Mouse (Mus musculus): ENCODE measurements around the gene Tmcc2. TPM values are rescaled to one million over a fixed set of nuclear protein-coding genes. Genes with fewer than 3 reads are reported as not detected.

Gene Tmcc2
- polyA plus RNA-seq, 1 experiment: 35.2 TPM

GRCm38 (mm10) chr1:132319242-132319641 lies 71.8 kb downstream of the Tmcc2 start:
- no peak overlapping the region for H3K4me3 ChIP-seq

GRCm38 (mm10) chr1:132317894-132318863 lies 72.9 kb downstream of the Tmcc2 start:
- no peak for TF ChIP-seq TCF12 (IDR thresholded peaks at IDR 0.05; ENCODE audit: insufficient read depth, poor library complexity, severe bottlenecking)
- TF ChIP-seq USF1 (IDR thresholded peaks at IDR 0.05; ENCODE audit: low read depth): no peak
- TF ChIP-seq MYOG (IDR thresholded peaks at IDR 0.05; ENCODE audit: control insufficient read depth in 1 of 3, insufficient read depth in 1 of 3, insufficient read length in 2 of 3, low read depth in 2 of 3): no peak
- TF ChIP-seq REST (IDR thresholded peaks at IDR 0.05; ENCODE audit: insufficient read depth, insufficient read length): no peak
- TF ChIP-seq MAX (IDR thresholded peaks at IDR 0.05; ENCODE audit: low read depth): no peak
- TF ChIP-seq POLR2A (IDR thresholded peaks at IDR 0.05; ENCODE audit: insufficient read length, low read depth): no peak
- TF ChIP-seq TCF3 (IDR thresholded peaks at IDR 0.05; ENCODE audit: insufficient read length, low read depth): no peak
- TF ChIP-seq E2F4 (IDR thresholded peaks at IDR 0.05; ENCODE audit: insufficient read depth): no peak
- no peak for TF ChIP-seq MYOD1 (IDR thresholded peaks at IDR 0.05; ENCODE audit: control insufficient read depth in 1 of 3, insufficient read length in 2 of 3, low read depth in 2 of 3)
- no peak for TF ChIP-seq POLR2AphosphoS2 (IDR thresholded peaks at IDR 0.05; ENCODE audit: insufficient read length, low read depth)
- TF ChIP-seq SRF (IDR thresholded peaks at IDR 0.05; ENCODE audit: control insufficient read depth, insufficient read length, low read depth): no peak
- no peak for TF ChIP-seq CEBPB (IDR thresholded peaks at IDR 0.05; ENCODE audit: insufficient read depth, poor library complexity, severe bottlenecking)
- H3ac ChIP-seq (ENCODE audit: control insufficient read depth, insufficient read length): no peak overlapping the region
- peak overlapping the region; percentile 94 for H3K4me2 ChIP-seq (ENCODE audit: low read depth)
- peaks cover 41% of the 10 kb centered on the region for H3K79me2 ChIP-seq (ENCODE audit: control insufficient read depth, insufficient read depth)
- H3K36me3 ChIP-seq (ENCODE audit: control insufficient read depth, insufficient read depth): no peaks in the 10 kb centered on the region
- no peaks in the 10 kb centered on the region for H3K27me3 ChIP-seq (ENCODE audit: control insufficient read depth, insufficient read depth, insufficient read length)
- peak overlapping the region; percentile 56 for H3K4me3 ChIP-seq

More at GRCm38 (mm10) chr1:132319242-132319641, 71.8 kb downstream of the Tmcc2 start:
- Histone ChIP-seq H3K27me3 (ENCODE audit: control insufficient read depth, insufficient read depth, insufficient read length) (no peaks in the 10 kb centered on the region), H3ac (ENCODE audit: control insufficient read depth, insufficient read length) (no peak overlapping the region), H3K4me2 (ENCODE audit: low read depth) (peak overlapping the region; percentile 94), H3K79me2 (ENCODE audit: control insufficient read depth, insufficient read depth) (peaks cover 44% of the 10 kb centered on the region), H3K36me3 (ENCODE audit: control insufficient read depth, insufficient read depth) (no peaks in the 10 kb centered on the region)
- TF ChIP-seq SRF (IDR thresholded peaks at IDR 0.05; ENCODE audit: control insufficient read depth, insufficient read length, low read depth) (no peak), E2F4 (IDR thresholded peaks at IDR 0.05; ENCODE audit: insufficient read depth) (no peak), TCF3 (IDR thresholded peaks at IDR 0.05; ENCODE audit: insufficient read length, low read depth) (no peak), TCF12 (IDR thresholded peaks at IDR 0.05; ENCODE audit: insufficient read depth, poor library complexity, severe bottlenecking) (peak; percentile 43), REST (IDR thresholded peaks at IDR 0.05; ENCODE audit: insufficient read depth, insufficient read length) (no peak), MYOG (IDR thresholded peaks at IDR 0.05; ENCODE audit: control insufficient read depth in 1 of 3, insufficient read depth in 1 of 3, insufficient read length in 2 of 3, low read depth in 2 of 3) (peak in 2 of 3 experiments; percentile 62 to 87), CEBPB (IDR thresholded peaks at IDR 0.05; ENCODE audit: insufficient read depth, poor library complexity, severe bottlenecking) (peak; percentile 57), MYOD1 (IDR thresholded peaks at IDR 0.05; ENCODE audit: control insufficient read depth in 1 of 3, insufficient read length in 2 of 3, low read depth in 2 of 3) (peak in 2 of 3 experiments; percentile 71 to 87)

DNA sequence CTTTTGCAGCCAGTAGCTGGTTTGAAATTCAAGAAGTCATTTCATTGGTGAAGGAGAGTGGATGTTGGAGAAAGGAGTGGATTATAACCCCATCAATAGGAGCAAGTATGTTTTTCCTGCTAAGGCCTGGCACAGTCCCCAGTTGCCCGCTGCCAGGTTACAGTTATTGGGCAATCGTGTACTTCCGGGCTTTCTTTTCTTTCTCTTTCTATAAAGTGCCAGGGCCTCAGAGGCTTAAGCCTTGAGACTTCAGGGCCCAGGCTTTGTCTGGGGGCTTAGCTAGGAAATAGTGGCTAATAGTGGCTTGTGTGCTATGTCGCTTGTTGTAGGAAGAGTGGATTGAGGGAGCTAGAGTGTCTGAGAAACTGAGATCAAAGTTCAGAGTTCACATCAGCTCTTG lies 73.7 kb downstream of the Tmcc2 start:
- H3K36me3 ChIP-seq (ENCODE audit: control insufficient read depth, insufficient read depth): no peaks in the 10 kb centered on the region
- peaks cover 41% of the 10 kb centered on the region for H3K79me2 ChIP-seq (ENCODE audit: control insufficient read depth, insufficient read depth)
- peak; percentile 95 for TF ChIP-seq CEBPB (IDR thresholded peaks at IDR 0.05; ENCODE audit: insufficient read depth, poor library complexity, severe bottlenecking)
- no peak for TF ChIP-seq REST (IDR thresholded peaks at IDR 0.05; ENCODE audit: insufficient read depth, insufficient read length)
- no peaks in the 10 kb centered on the region for H3K27me3 ChIP-seq (ENCODE audit: control insufficient read depth, insufficient read depth, insufficient read length)
- H3K4me3 ChIP-seq: peak overlapping the region; percentile 56
- no peak overlapping the region for H3ac ChIP-seq (ENCODE audit: control insufficient read depth, insufficient read length)
- peak overlapping the region; percentile 94 for H3K4me2 ChIP-seq (ENCODE audit: low read depth)

GRCm38 (mm10) chr1:132316625-132316994 lies 74.5 kb downstream of the Tmcc2 start:
- TF ChIP-seq POLR2A (IDR thresholded peaks at IDR 0.05; ENCODE audit: insufficient read length, low read depth) (no peak), USF1 (IDR thresholded peaks at IDR 0.05; ENCODE audit: low read depth) (no peak), MYOG (IDR thresholded peaks at IDR 0.05; ENCODE audit: control insufficient read depth in 1 of 3, insufficient read depth in 1 of 3, insufficient read length in 2 of 3, low read depth in 2 of 3) (no peak), SRF (IDR thresholded peaks at IDR 0.05; ENCODE audit: control insufficient read depth, insufficient read length, low read depth) (no peak), TCF3 (IDR thresholded peaks at IDR 0.05; ENCODE audit: insufficient read length, low read depth) (no peak), CEBPB (IDR thresholded peaks at IDR 0.05; ENCODE audit: insufficient read depth, poor library complexity, severe bottlenecking) (no peak), MAX (IDR thresholded peaks at IDR 0.05; ENCODE audit: low read depth) (no peak), TCF12 (IDR thresholded peaks at IDR 0.05; ENCODE audit: insufficient read depth, poor library complexity, severe bottlenecking) (no peak), MYOD1 (IDR thresholded peaks at IDR 0.05; ENCODE audit: control insufficient read depth in 1 of 3, insufficient read length in 2 of 3, low read depth in 2 of 3) (no peak), POLR2AphosphoS2 (IDR thresholded peaks at IDR 0.05; ENCODE audit: insufficient read length, low read depth) (no peak)
- Histone ChIP-seq H3K4me3 (peak overlapping the region; percentile 56), H3K36me3 (ENCODE audit: control insufficient read depth, insufficient read depth) (no peaks in the 10 kb centered on the region), H3K79me2 (ENCODE audit: control insufficient read depth, insufficient read depth) (peaks cover 41% of the 10 kb centered on the region), H3K27me3 (ENCODE audit: control insufficient read depth, insufficient read depth, insufficient read length) (no peaks in the 10 kb centered on the region), H3ac (ENCODE audit: control insufficient read depth, insufficient read length) (peak overlapping the region; percentile 11), H3K4me2 (ENCODE audit: low read depth) (peak overlapping the region; percentile 94)
